ENCODE assay signal across 8 mouse cellular contexts in the genomic region with DNA sequence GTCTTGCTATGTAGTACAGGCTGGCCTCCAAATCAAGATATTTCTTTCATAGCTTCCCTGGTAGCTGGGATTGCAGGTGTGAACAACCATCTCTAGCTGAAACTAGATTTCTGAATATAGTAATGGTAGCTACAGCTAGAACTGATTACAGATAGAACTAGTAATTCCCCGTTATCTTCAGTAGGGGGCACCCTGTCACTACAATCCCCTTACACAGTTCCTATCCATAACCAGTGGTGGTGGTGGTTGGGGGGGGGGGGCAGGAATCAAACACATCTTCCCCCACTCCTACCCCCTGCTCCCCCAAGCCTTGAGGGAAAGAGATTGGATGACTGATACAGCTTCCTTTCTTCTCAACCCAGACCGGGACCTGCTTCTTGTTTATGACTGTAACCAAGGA. TPM values are rescaled to one million over a fixed set of nuclear protein-coding genes. Genes with fewer than 3 reads are reported as not detected.
DNase-seq lines count a peak whose midpoint lies in the region; ATAC-seq and TF ChIP-seq lines count a peak whose summit lies in the region.
"Had no signal": no experiment of that assay in that cellular context is flagged by ENCODE, and none has a peak within 500 bp of the region (broad histone marks: within the 10 kb centered on the region; RNA-seq: fewer than 3 reads in every experiment).

No protein-coding gene starts in this region.

- H3K9me3 ChIP-seq in kidney, embryonic 15.5 days (replicated peaks): no peaks in the 10 kb centered on the region
- no peaks in the 10 kb centered on the region for H3K9me3 ChIP-seq in E14TG2a.4 (ENCODE audit: low read length)
- no peaks in the 10 kb centered on the region for H3K9me3 ChIP-seq in intestine, embryonic 16.5 days (ENCODE audit: control insufficient read depth, low read length)
- H3K9me3 ChIP-seq: embryonic facial prominence, embryonic 13.5 days had no signal

- H3K9ac ChIP-seq in kidney, embryonic 15.5 days: no peak overlapping the region
- H3K9ac ChIP-seq in intestine, embryonic 16.5 days (ENCODE audit: low read depth, low read length): no peak overlapping the region
- H3K9ac ChIP-seq: embryonic facial prominence, embryonic 13.5 days had no signal

- no peaks in the 10 kb centered on the region for H3K27me3 ChIP-seq in kidney, embryonic 15.5 days
- H3K27me3 ChIP-seq in E14TG2a.4 (ENCODE audit: insufficient read depth, low read length): no peaks in the 10 kb centered on the region; the same call in none of the 2 replicates
- H3K27me3 ChIP-seq in intestine, embryonic 16.5 days (replicated peaks; ENCODE audit: control insufficient read depth, insufficient read depth, low read length): no peaks in the 10 kb centered on the region
- H3K27me3 ChIP-seq: embryonic facial prominence, embryonic 13.5 days had no signal

- intact Hi-C loops in gastrocnemius, postnatal 36 days (cut with DNase I): loop anchor here (2.0 to 10.0 kb wide), 2 partner anchors 62 to 80 kb away; no protein-coding TSS in a partner anchor

- H3K27ac ChIP-seq in kidney, embryonic 15.5 days: no peak overlapping the region
- no peak overlapping the region for H3K27ac ChIP-seq in intestine, embryonic 16.5 days (ENCODE audit: low read length)
- H3K27ac ChIP-seq: embryonic facial prominence, embryonic 13.5 days had no signal

- no peak overlapping the region for H3K4me3 ChIP-seq in kidney, embryonic 15.5 days (replicated peaks)
- no peak overlapping the region for H3K4me3 ChIP-seq in E14TG2a.4 (replicated peaks; ENCODE audit: low read length)
- no peak overlapping the region for H3K4me3 ChIP-seq in intestine, embryonic 16.5 days (ENCODE audit: low read length)
- H3K4me3 ChIP-seq: embryonic facial prominence, embryonic 13.5 days had no signal

- H3K4me1 ChIP-seq in kidney, embryonic 15.5 days: no peaks in the 10 kb centered on the region
- no peaks in the 10 kb centered on the region; the same call in 1 of the 2 replicates for H3K4me1 ChIP-seq in E14TG2a.4 (replicated peaks; ENCODE audit: low read depth, low read length)
- no peaks in the 10 kb centered on the region for H3K4me1 ChIP-seq in intestine, embryonic 16.5 days (ENCODE audit: control insufficient read depth, insufficient read depth, low read length)
- H3K4me1 ChIP-seq: embryonic facial prominence, embryonic 13.5 days had no signal

- peak; percentile 31 for DNase-seq in kidney, adult 18-20 months
- DNase-seq in A20 (ENCODE audit: low read depth, low spot score): peak; percentile 66
- no peak for DNase-seq in gastrocnemius, postnatal 36 days
- no peak for DNase-seq in layer of hippocampus, adult 9-10 months (ENCODE audit: low spot score)

- WGBS in kidney, embryonic 15.5 days: 20% methylated on average over 2 of the region's 2 CpGs
- WGBS in intestine, embryonic 16.5 days: 41% methylated on average over 2 of the region's 2 CpGs

- peak; percentile 44 for TF ChIP-seq CTCF in E14TG2a.4 (conservative IDR thresholded peaks at IDR 0.05; ENCODE audit: low read length)

- no peak overlapping the region for H3K4me2 ChIP-seq in kidney, embryonic 15.5 days
- no peak overlapping the region for H3K4me2 ChIP-seq in intestine, embryonic 16.5 days (ENCODE audit: low read depth, low read length)
- H3K4me2 ChIP-seq: embryonic facial prominence, embryonic 13.5 days had no signal

- no peaks in the 10 kb centered on the region for H3K36me3 ChIP-seq in kidney, embryonic 15.5 days
- H3K36me3 ChIP-seq in E14TG2a.4 (ENCODE audit: insufficient read depth, low read length): no peaks in the 10 kb centered on the region
- no peaks in the 10 kb centered on the region for H3K36me3 ChIP-seq in intestine, embryonic 16.5 days (ENCODE audit: control insufficient read depth, insufficient read depth, low read length)
- H3K36me3 ChIP-seq: embryonic facial prominence, embryonic 13.5 days had no signal

- ATAC-seq in kidney, embryonic 15.5 days (replicated peaks; ENCODE audit: low FRiP score): no peak
- 0 out of 2 replicates have a peak, but pooled peaks have one; percentile 52 for ATAC-seq in intestine, embryonic 16.5 days

RNA-seq across cellular contexts. Expression of gene Zfp697, which starts 19.5 kb away (rescaled TPM):
- polyA plus RNA-seq in kidney, embryonic 15.5 days (2015; fragmentation: Nextera tagmentation; extraction: Ambion mirVana): 14.4 and 16.6 TPM in 2 replicates
- 6.1 and 7.4 TPM in 2 replicates for polyA plus RNA-seq in intestine, embryonic 16.5 days (2015; fragmentation: Nextera tagmentation; extraction: Ambion mirVana)
- under 1 TPM; 0.37 to 0.46 TPM for total RNA-seq in gastrocnemius, postnatal 36 days (2021)

RNA-seq across cellular contexts. Expression of gene Phgdh, which starts 23.0 kb away (rescaled TPM):
- 485 and 491 TPM in 2 replicates for polyA plus RNA-seq in kidney, embryonic 15.5 days (2015; fragmentation: Nextera tagmentation; extraction: Ambion mirVana)
- 321 and 332 TPM in 2 replicates for polyA plus RNA-seq in intestine, embryonic 16.5 days (2015; fragmentation: Nextera tagmentation; extraction: Ambion mirVana)
- 1 to 10 TPM; 2.3 to 2.9 TPM for total RNA-seq in gastrocnemius, postnatal 36 days (2021)

Comparison
In these comparisons a context has a peak if more than half of its experiments do, and no peak if none do; other contexts are left out.
1. DNase-seq: peak in kidney, adult 18-20 months (single experiment) and A20 (single experiment); none in gastrocnemius, postnatal 36 days (0 of 2) and layer of hippocampus, adult 9-10 months (single experiment).